Mouse (Mus musculus) megakaryocyte progenitor cell, adult 5-6 weeks (primary cell): ENCODE data around the gene Defb10. TPM values are rescaled to one million over a fixed set of nuclear protein-coding genes. Genes with fewer than 3 reads are reported as not detected.
"Not testable (repeated sequence)": the region's sequence is repeated elsewhere in the genome, so short reads cannot be mapped to it uniquely, and the experiment has no call there.

Experiments used
- ATAC-seq: replicated peaks from 2 replicates; pipeline ENCODE4 v1.8.0; 2016; ENCODE audit warnings: mild to moderate bottlenecking, moderate TSS enrichment, inconsistent platforms; ENCODE audit not compliant: poor library complexity
- total RNA-seq, 2 experiments: library from RNA; stranded (forward) in 1 of 2; stranded (reverse) in 1 of 2; fragments of 157-497, 149-512 nt in 1 of 2; fragments of 200-1000 nt in 1 of 2; gene quantifications; 2 replicates each; pipeline versions ENCODE4 v1.2.3 to v1.2.4; 2015 to 2017

Gene Defb10
- total RNA-seq (2015) (not detected in 2 replicates), total RNA-seq (2017) (not detected in 2 replicates)

GRCm38 (mm10) chr8:21858586-21858985 lies at the start of gene Defb10:
Gene Defb10 (plus strand): TSS chr8:21858901.
- ATAC-seq, result not testable (repeated sequence)

GRCm38 (mm10) chr8:21885321-21885720 lies 26.6 kb downstream of the Defb10 start, which contains the start of gene Defb9:
Gene Defb9 (minus strand): TSS chr8:21885421.
- not testable (repeated sequence) for ATAC-seq

- not testable (repeated sequence) for ATAC-seq
Observed at GRCm38 (mm10) chr8:21906290-21906689, 47.6 kb downstream of the Defb10 start, which contains the start of gene Defb11. Gene Defb11 (minus strand): TSS chr8:21906412.

Other genes with a start within 250 kb of the Defb10 start
- gene Defa26, start 240.7 kb upstream of the Defb10 start, total RNA-seq (2015), result not detected in 2 replicates
- not detected in 2 replicates for gene Defa26, start 240.7 kb upstream of the Defb10 start, total RNA-seq (2017)
- gene Defa17, start 203.1 kb upstream of the Defb10 start, total RNA-seq (2015), result not detected in 2 replicates
- gene Defa17, start 203.1 kb upstream of the Defb10 start, total RNA-seq (2017), result not detected in 2 replicates
- not detected in 2 replicates for gene Defa34, start 193.1 kb upstream of the Defb10 start, total RNA-seq (2015)
- not detected in 2 replicates for gene Defa34, start 193.1 kb upstream of the Defb10 start, total RNA-seq (2017)
- gene AY761184, start 155.3 kb upstream of the Defb10 start, total RNA-seq (2015), result not detected in 2 replicates
- not detected in 2 replicates for gene AY761184, start 155.3 kb upstream of the Defb10 start, total RNA-seq (2017)
- gene Defa24, start 124.4 kb upstream of the Defb10 start, total RNA-seq (2015), result not detected in 2 replicates
- gene Defa24, start 124.4 kb upstream of the Defb10 start, total RNA-seq (2017), result not detected in 2 replicates
- not detected in 2 replicates for gene Defb50, start 35.4 kb upstream of the Defb10 start, total RNA-seq (2015)
- gene Defb50, start 35.4 kb upstream of the Defb10 start, total RNA-seq (2017), result not detected in 2 replicates
- not detected in 2 replicates for gene Defb2, start 19.0 kb upstream of the Defb10 start, total RNA-seq (2015)
- not detected in 2 replicates for gene Defb2, start 19.0 kb upstream of the Defb10 start, total RNA-seq (2017)
- gene Defb9, start 26.5 kb downstream of the Defb10 start, total RNA-seq (2015), result not detected in 2 replicates
- not detected in 2 replicates for gene Defb9, start 26.5 kb downstream of the Defb10 start, total RNA-seq (2017)
- gene Defb11, start 47.5 kb downstream of the Defb10 start, total RNA-seq (2015), result not detected in 2 replicates
- not detected in 2 replicates for gene Defb11, start 47.5 kb downstream of the Defb10 start, total RNA-seq (2017)
- gene Defb15, start 73.8 kb downstream of the Defb10 start, total RNA-seq (2015), result not detected in 2 replicates
- gene Defb15, start 73.8 kb downstream of the Defb10 start, total RNA-seq (2017), result not detected in 2 replicates
- not detected in 2 replicates for gene Defb35, start 79.5 kb downstream of the Defb10 start, total RNA-seq (2015)
- not detected in 2 replicates for gene Defb35, start 79.5 kb downstream of the Defb10 start, total RNA-seq (2017)
- not detected in 2 replicates for gene Defb13, start 87.9 kb downstream of the Defb10 start, total RNA-seq (2015)
- gene Defb13, start 87.9 kb downstream of the Defb10 start, total RNA-seq (2017), result not detected in 2 replicates
- gene Fam90a1a, start 99.8 kb downstream of the Defb10 start, total RNA-seq (2015), result not detected in 2 replicates
- not detected in 2 replicates for gene Fam90a1a, start 99.8 kb downstream of the Defb10 start, total RNA-seq (2017)
- not detected in 2 replicates for gene Ccdc70, start 110.9 kb downstream of the Defb10 start, total RNA-seq (2015)
- not detected in 2 replicates for gene Ccdc70, start 110.9 kb downstream of the Defb10 start, total RNA-seq (2017)
- 3.6 and 5.1 TPM in 2 replicates for gene Atp7b, start 201.4 kb downstream of the Defb10 start, total RNA-seq (2015)
- 2.1 and 3.9 TPM in 2 replicates for gene Atp7b, start 201.4 kb downstream of the Defb10 start, total RNA-seq (2017)
- 11.2 and 11.8 TPM in 2 replicates for gene Alg11, start 201.8 kb downstream of the Defb10 start, total RNA-seq (2015)
- gene Alg11, start 201.8 kb downstream of the Defb10 start, total RNA-seq (2017), result 11.4 and 15.4 TPM in 2 replicates